Mouse (Mus musculus) frontal cortex, postnatal 10 days (tissue): ENCODE results near the gene Gm6465.
"Not testable (repeated sequence)": the region's sequence is repeated elsewhere in the genome, so short reads cannot be mapped to it uniquely, and the experiment has no call there.

Source experiments
- DNase-seq, 2 experiments: peaks; one replicate each; pipeline ENCODE4 v3.0.0; 2022; ENCODE audit warnings: low spot score in 2 of 2, mixed read lengths in 1 of 2

The Gm6465 gene

DNA sequence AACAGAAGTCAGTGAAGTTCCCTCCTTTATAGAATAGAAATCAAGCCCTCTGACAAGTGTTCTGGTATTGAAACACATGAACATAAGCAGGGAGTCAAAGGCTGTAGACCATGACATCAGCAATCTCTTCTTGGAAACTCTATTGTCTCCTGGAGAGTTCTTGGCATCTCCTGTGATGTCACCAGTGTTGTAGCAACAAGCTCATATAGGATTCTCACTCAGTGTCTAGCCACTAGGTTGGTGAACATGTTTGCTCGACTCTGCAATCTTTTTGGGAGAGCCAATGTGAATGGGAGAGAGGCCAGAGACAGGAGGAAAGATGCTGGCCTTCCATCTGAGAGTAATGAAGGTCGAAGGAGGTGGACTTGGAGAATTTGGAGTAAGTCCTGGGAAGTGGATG lies at the start of gene Gm6465:
Gm6465 (plus strand) TSS at position 301 of the 400 bp plus-strand sequence.
- DNase-seq, result not testable (repeated sequence)

GRCm38 (mm10) chr5:11845824-11846223 lies 485 bp downstream of the Gm6465 start:
- DNase-seq, result not testable (repeated sequence)

- peak in 1 of 2 experiments; percentile 3 for DNase-seq
These were observed 12.6 kb downstream of the Gm6465 start for GRCm38 (mm10) chr5:11857909-11858308.
